Mouse (Mus musculus) lung, adult 2 months (tissue): Measurements from ENCODE around the gene Map7d2.

Experiments used
- CTCF ChIP-seq: fragments of 200-500 bp; IDR thresholded peaks from 2 replicates; pipeline ENCODE4 v1.5.1; 2011; ENCODE audit warnings: mild to moderate bottlenecking, low read length, control low read depth; ENCODE audit not compliant: insufficient read depth
- POLR2A ChIP-seq: fragments of 200-500 bp; IDR thresholded peaks from 2 replicates; pipeline ENCODE4 v1.6.1; 2011; ENCODE audit warnings: low read depth, mild to moderate bottlenecking, control low read depth, low read length, borderline replicate concordance; ENCODE audit errors: extremely low read depth

- TF ChIP-seq CTCF (no peak), POLR2A (no peak)
Measured at GRCm38 (mm10) chrX:159391239-159391638, 23.1 kb upstream of the Map7d2 start.
